Mouse (Mus musculus): Measurements from ENCODE around the gene Ppm1a. TPM values are rescaled to one million over a fixed set of nuclear protein-coding genes. Genes with fewer than 3 reads are reported as not detected.

Gene Ppm1a
- polyA plus RNA-seq, 1 experiment from 2014 or later, result 75.9 TPM

GRCm38 (mm10) chr12:72748841-72749240 is 8.4 kb upstream of the Ppm1a start:
- Histone ChIP-seq H3K4me1 (ENCODE audit: control insufficient read depth in 2 of 2, insufficient read depth in 2 of 2, low read length in 2 of 2) (peaks cover 8 to 13% of the 10 kb centered on the region in 2 experiments), H3K9me3 (ENCODE audit: control insufficient read depth, low read length) (no peaks in the 10 kb centered on the region), H3K36me3 (ENCODE audit: control insufficient read depth, insufficient read depth, low read length) (no peaks in the 10 kb centered on the region), H3K4me3 (ENCODE audit: control insufficient read depth in 1 of 2, insufficient read depth in 1 of 2, low read depth in 1 of 2, low read length in 2 of 2) (no peak overlapping the region), H3K27ac (replicated peaks in 1 of 2; ENCODE audit: control insufficient read depth in 1 of 2, insufficient read depth in 1 of 2, low read depth in 2 of 2, low read length in 2 of 2) (no peak overlapping the region), H3K27me3 (ENCODE audit: control insufficient read depth, insufficient read depth, low read length) (no peaks in the 10 kb centered on the region), H3K9ac (ENCODE audit: low read length) (no peak overlapping the region), H3K4me2 (ENCODE audit: low read length) (no peak overlapping the region)
- 90% methylated on average over 4 of the region's 4 CpGs for WGBS
- no peak for ATAC-seq (ENCODE audit: insufficient number of reproducible peaks, insufficient read depth, low FRiP score, low read depth)

GRCm38 (mm10) chr12:72749500-72749899 is 7.8 kb upstream of the Ppm1a start:
- 86% methylated on average over 2 of the region's 2 CpGs for WGBS
- Histone ChIP-seq H3K27me3 (ENCODE audit: control insufficient read depth, insufficient read depth, low read length) (no peaks in the 10 kb centered on the region), H3K4me2 (ENCODE audit: low read length) (no peak overlapping the region), H3K9ac (ENCODE audit: low read length) (no peak overlapping the region), H3K27ac (replicated peaks in 1 of 2; ENCODE audit: control insufficient read depth in 1 of 2, insufficient read depth in 1 of 2, low read depth in 2 of 2, low read length in 2 of 2) (no peak overlapping the region; a peak in 1 of 4 replicates), H3K9me3 (ENCODE audit: control insufficient read depth, low read length) (no peaks in the 10 kb centered on the region), H3K4me3 (ENCODE audit: control insufficient read depth in 1 of 2, insufficient read depth in 1 of 2, low read depth in 1 of 2, low read length in 2 of 2) (no peak overlapping the region), H3K4me1 (ENCODE audit: control insufficient read depth in 2 of 2, insufficient read depth in 2 of 2, low read length in 2 of 2) (peaks cover 8 to 13% of the 10 kb centered on the region in 2 experiments), H3K36me3 (ENCODE audit: control insufficient read depth, insufficient read depth, low read length) (no peaks in the 10 kb centered on the region)
- ATAC-seq (ENCODE audit: insufficient number of reproducible peaks, insufficient read depth, low FRiP score, low read depth), result no peak

GRCm38 (mm10) chr12:72750016-72750415 is 7.2 kb upstream of the Ppm1a start:
- 41% methylated on average over 5 of the region's 5 CpGs for WGBS
- Histone ChIP-seq H3K4me2 (ENCODE audit: low read length) (no peak overlapping the region), H3K9me3 (ENCODE audit: control insufficient read depth, low read length) (no peaks in the 10 kb centered on the region), H3K4me1 (ENCODE audit: control insufficient read depth in 2 of 2, insufficient read depth in 2 of 2, low read length in 2 of 2) (peaks cover 6 to 13% of the 10 kb centered on the region in 2 experiments), H3K27me3 (ENCODE audit: control insufficient read depth, insufficient read depth, low read length) (no peaks in the 10 kb centered on the region), H3K4me3 (ENCODE audit: control insufficient read depth in 1 of 2, insufficient read depth in 1 of 2, low read depth in 1 of 2, low read length in 2 of 2) (no peak overlapping the region), H3K27ac (replicated peaks in 1 of 2; ENCODE audit: control insufficient read depth in 1 of 2, insufficient read depth in 1 of 2, low read depth in 2 of 2, low read length in 2 of 2) (peak overlapping the region in 1 of 2 experiments; percentile 29; a peak in 3 of 4 replicates), H3K9ac (ENCODE audit: low read length) (no peak overlapping the region), H3K36me3 (ENCODE audit: control insufficient read depth, insufficient read depth, low read length) (no peaks in the 10 kb centered on the region)
- no peak for ATAC-seq (ENCODE audit: insufficient number of reproducible peaks, insufficient read depth, low FRiP score, low read depth)

- H3K27me3 ChIP-seq (ENCODE audit: control insufficient read depth, insufficient read depth, low read length), result no peaks in the 10 kb centered on the region
- no peak for ATAC-seq (ENCODE audit: insufficient number of reproducible peaks, insufficient read depth, low FRiP score, low read depth)
- no peaks in the 10 kb centered on the region for H3K9me3 ChIP-seq (ENCODE audit: control insufficient read depth, low read length)
- no peak overlapping the region for H3K4me2 ChIP-seq (ENCODE audit: low read length)
- H3K36me3 ChIP-seq (ENCODE audit: control insufficient read depth, insufficient read depth, low read length), result no peaks in the 10 kb centered on the region
- no peak overlapping the region for H3K9ac ChIP-seq (ENCODE audit: low read length)
- peak overlapping the region in 1 of 2 experiments; percentile 29; a peak in 1 of 4 replicates for H3K27ac ChIP-seq (replicated peaks in 1 of 2; ENCODE audit: control insufficient read depth in 1 of 2, insufficient read depth in 1 of 2, low read depth in 2 of 2, low read length in 2 of 2)
- H3K4me1 ChIP-seq (ENCODE audit: control insufficient read depth in 2 of 2, insufficient read depth in 2 of 2, low read length in 2 of 2), result peaks cover 4 to 13% of the 10 kb centered on the region in 2 experiments
- no peak overlapping the region for H3K4me3 ChIP-seq (ENCODE audit: control insufficient read depth in 1 of 2, insufficient read depth in 1 of 2, low read depth in 1 of 2, low read length in 2 of 2)
- WGBS, result 17% methylated on average over 2 of the region's 2 CpGs
Observed at GRCm38 (mm10) chr12:72750606-72751005, 6.6 kb upstream of the Ppm1a start.

GRCm38 (mm10) chr12:72757596-72757995 is 341 bp downstream of the Ppm1a start:
- no peaks in the 10 kb centered on the region for H3K36me3 ChIP-seq (ENCODE audit: control insufficient read depth, insufficient read depth, low read length)
- no peak for ATAC-seq (ENCODE audit: insufficient number of reproducible peaks, insufficient read depth, low FRiP score, low read depth)
- H3K9me3 ChIP-seq (ENCODE audit: control insufficient read depth, low read length), result no peaks in the 10 kb centered on the region
- peaks cover 3 to 17% of the 10 kb centered on the region in 2 experiments for H3K4me1 ChIP-seq (ENCODE audit: control insufficient read depth in 2 of 2, insufficient read depth in 2 of 2, low read length in 2 of 2)
- no peak overlapping the region for H3K27ac ChIP-seq (replicated peaks in 1 of 2; ENCODE audit: control insufficient read depth in 1 of 2, insufficient read depth in 1 of 2, low read depth in 2 of 2, low read length in 2 of 2)
- H3K27me3 ChIP-seq (ENCODE audit: control insufficient read depth, insufficient read depth, low read length), result no peaks in the 10 kb centered on the region
- no peak overlapping the region for H3K4me3 ChIP-seq (ENCODE audit: control insufficient read depth in 1 of 2, insufficient read depth in 1 of 2, low read depth in 1 of 2, low read length in 2 of 2)
- H3K4me2 ChIP-seq (ENCODE audit: low read length), result no peak overlapping the region
- WGBS, result 19% methylated on average over 1 of the region's 1 CpGs
- no peak overlapping the region for H3K9ac ChIP-seq (ENCODE audit: low read length)

GRCm38 (mm10) chr12:72759956-72760355 is 2.7 kb downstream of the Ppm1a start:
- Histone ChIP-seq H3K4me2 (ENCODE audit: low read length) (peak overlapping the region; percentile 84), H3K9me3 (ENCODE audit: control insufficient read depth, low read length) (no peaks in the 10 kb centered on the region), H3K9ac (ENCODE audit: low read length) (peak overlapping the region; percentile 99), H3K27ac (replicated peaks in 1 of 2; ENCODE audit: control insufficient read depth in 1 of 2, insufficient read depth in 1 of 2, low read depth in 2 of 2, low read length in 2 of 2) (peak overlapping the region; percentile 66 to 99; a peak in 3 of 4 replicates), H3K27me3 (ENCODE audit: control insufficient read depth, insufficient read depth, low read length) (no peaks in the 10 kb centered on the region), H3K36me3 (ENCODE audit: control insufficient read depth, insufficient read depth, low read length) (no peaks in the 10 kb centered on the region), H3K4me1 (ENCODE audit: control insufficient read depth in 2 of 2, insufficient read depth in 2 of 2, low read length in 2 of 2) (peaks cover 3 to 31% of the 10 kb centered on the region in 2 experiments), H3K4me3 (ENCODE audit: control insufficient read depth in 1 of 2, insufficient read depth in 1 of 2, low read depth in 1 of 2, low read length in 2 of 2) (peak overlapping the region in 1 of 2 experiments; percentile 95; a peak in 2 of 4 replicates)
- WGBS, result 16% methylated on average over 7 of the region's 7 CpGs
- no peak for ATAC-seq (ENCODE audit: insufficient number of reproducible peaks, insufficient read depth, low FRiP score, low read depth)

- Histone ChIP-seq H3K4me1 (ENCODE audit: control insufficient read depth in 2 of 2, insufficient read depth in 2 of 2, low read length in 2 of 2) (peaks cover 3 to 31% of the 10 kb centered on the region in 2 experiments), H3K4me3 (ENCODE audit: control insufficient read depth in 1 of 2, insufficient read depth in 1 of 2, low read depth in 1 of 2, low read length in 2 of 2) (peak overlapping the region; percentile 90 to 95), H3K27me3 (ENCODE audit: control insufficient read depth, insufficient read depth, low read length) (no peaks in the 10 kb centered on the region), H3K4me2 (ENCODE audit: low read length) (peak overlapping the region; percentile 84), H3K9me3 (ENCODE audit: control insufficient read depth, low read length) (no peaks in the 10 kb centered on the region), H3K27ac (replicated peaks in 1 of 2; ENCODE audit: control insufficient read depth in 1 of 2, insufficient read depth in 1 of 2, low read depth in 2 of 2, low read length in 2 of 2) (peak overlapping the region; percentile 94 to 99), H3K9ac (ENCODE audit: low read length) (peak overlapping the region; percentile 99), H3K36me3 (ENCODE audit: control insufficient read depth, insufficient read depth, low read length) (no peaks in the 10 kb centered on the region)
- peak; percentile 93 for ATAC-seq (ENCODE audit: insufficient number of reproducible peaks, insufficient read depth, low FRiP score, low read depth)
- under 1% methylated on average over 72 of the region's 78 CpGs for WGBS
Observed at GRCm38 (mm10) chr12:72760376-72761229, 3.3 kb downstream of the Ppm1a start.
